Mouse (Mus musculus) adrenal gland, adult 18-20 months (tissue): ENCODE results near the gene Timm50. TPM values are rescaled to one million over a fixed set of nuclear protein-coding genes. Genes with fewer than 3 reads are reported as not detected.

Experiments used
- DNase-seq, 2 experiments: peaks; one replicate each; pipeline ENCODE4 v3.0.0; 2021 to 2022; ENCODE audit warnings: low spot score in 2 of 2
- total RNA-seq, 2 experiments: library from RNA; stranded (reverse); gene quantifications; 1 replicate in 1 of 2; 2 replicates in 1 of 2; pipeline ENCODE4 v1.2.3; 2021

The Timm50 gene
- total RNA-seq, 2 experiments from 2014 or later = 72.4 to 98.0 TPM

GRCm38 (mm10) chr7:28328260-28328659 is 16.4 kb upstream of the Timm50 start:
- no peak for DNase-seq

DNA sequence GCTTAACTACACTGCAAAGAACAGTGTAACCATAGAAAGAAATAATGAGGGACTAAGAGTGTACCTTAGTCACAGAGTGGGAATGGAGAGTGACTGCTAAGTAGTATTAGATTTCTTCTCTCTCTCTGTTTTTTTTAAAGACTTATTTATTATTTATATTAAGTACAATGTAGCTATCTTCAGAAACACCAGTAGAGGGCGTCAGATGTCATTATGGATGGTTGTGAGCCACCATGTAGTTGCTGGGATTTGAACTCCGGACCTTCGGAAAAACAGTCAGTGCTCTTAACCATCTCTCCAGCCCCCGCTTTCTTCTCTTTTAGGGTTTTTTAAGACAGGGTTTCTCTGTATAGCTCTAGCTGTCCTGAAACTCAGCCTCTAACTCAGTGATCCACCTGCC is 14.6 kb upstream of the Timm50 start:
- DNase-seq = no peak

GRCm38 (mm10) chr7:28325293-28325692 is 13.4 kb upstream of the Timm50 start:
- DNase-seq = no peak

GRCm38 (mm10) chr7:28321974-28322720 is 10.3 kb upstream of the Timm50 start:
- no peak for DNase-seq

- no peak for DNase-seq
These were observed 6.8 kb upstream of the Timm50 start for GRCm38 (mm10) chr7:28318714-28319113.

GRCm38 (mm10) chr7:28318036-28318435 is 6.2 kb upstream of the Timm50 start:
- DNase-seq = no peak

DNA sequence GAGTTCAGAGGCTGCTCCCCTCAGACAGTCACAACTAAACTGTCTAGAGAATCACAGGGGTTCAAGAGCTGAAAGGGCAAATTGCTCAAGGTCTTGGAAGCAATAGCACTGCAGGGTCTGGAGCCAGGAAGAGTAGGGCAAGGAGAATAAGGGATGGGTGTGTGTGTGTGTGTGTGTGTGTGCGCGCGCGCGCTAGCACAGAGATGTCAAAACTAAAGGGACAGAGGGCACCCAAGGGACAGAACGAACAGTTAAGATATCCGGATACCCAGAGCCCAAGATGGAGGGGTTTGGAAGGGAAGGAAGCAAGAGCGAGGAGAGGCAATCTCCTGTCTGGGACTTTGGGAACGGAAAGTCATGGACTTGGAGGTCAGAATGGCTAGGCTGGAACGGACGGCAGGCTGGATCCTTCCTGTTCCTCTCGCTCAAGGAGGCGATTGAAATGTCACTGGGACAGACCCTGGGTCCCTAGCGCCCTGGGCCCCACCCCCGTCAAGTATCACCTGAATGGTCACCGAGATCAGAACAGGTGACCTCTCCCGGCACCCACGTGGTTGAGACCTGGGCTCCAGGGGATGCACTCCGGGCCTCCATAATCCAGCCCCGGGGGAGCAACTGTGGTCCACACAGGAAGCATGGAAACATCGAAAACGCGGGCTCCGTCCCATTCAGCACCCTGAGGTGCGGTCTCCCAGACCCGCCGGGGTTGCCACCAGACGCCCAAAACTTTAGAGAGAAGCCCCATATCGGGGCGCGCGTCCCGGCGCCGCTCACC is 534 bp downstream of the Timm50 start:
- no peak for DNase-seq

- no peak for DNase-seq
These were observed 2.1 kb downstream of the Timm50 start for GRCm38 (mm10) chr7:28309737-28310136.

DNA sequence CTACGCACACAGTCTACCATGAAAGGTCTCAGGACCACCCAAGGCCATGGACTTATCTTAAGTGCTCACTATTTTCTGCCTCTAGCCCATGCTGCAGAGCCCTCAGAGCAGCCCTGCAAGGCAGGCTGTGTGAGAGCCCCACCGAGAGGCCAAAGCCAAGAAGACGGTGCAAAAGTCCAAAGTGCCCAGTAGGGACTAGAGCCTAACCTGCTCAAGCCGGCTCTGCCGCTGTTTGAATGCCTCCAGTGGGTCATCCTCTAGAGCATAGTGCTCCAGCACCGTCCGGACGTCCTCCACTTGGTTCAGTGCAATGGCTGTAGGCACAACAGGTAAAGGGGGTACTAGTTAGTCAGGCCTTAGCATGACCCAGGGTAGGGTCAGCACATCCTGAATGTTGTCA is 5.7 kb downstream of the Timm50 start:
- DNase-seq = no peak

DNA sequence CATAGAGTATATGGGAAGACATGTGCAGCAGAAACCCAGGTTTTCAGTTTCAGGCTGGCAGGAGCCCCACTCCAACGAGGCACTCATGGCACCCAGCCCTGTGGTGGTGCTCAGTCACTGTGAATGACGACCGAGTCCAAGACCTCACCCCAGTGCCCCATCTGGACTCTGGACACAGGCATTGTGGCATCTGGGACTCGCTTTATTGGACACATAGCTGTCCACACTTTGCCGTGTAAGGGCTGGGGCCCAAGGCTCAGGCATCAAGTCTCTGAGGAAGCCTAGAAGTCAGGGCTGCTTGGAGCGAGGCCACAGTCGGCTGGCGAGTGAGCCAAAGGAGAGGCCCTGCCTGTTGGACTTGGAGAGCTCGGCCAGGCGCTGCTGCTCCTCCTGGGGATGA is 6.2 kb downstream of the Timm50 start:
- DNase-seq = no peak

GRCm38 (mm10) chr7:28301616-28302433 is 10.0 kb downstream of the Timm50 start, which contains the start of gene Dll3:
Gene Dll3, minus strand, starts transcription at chr7:28302238.
- DNase-seq = peak in 1 of 2 experiments; percentile 45

GRCm38 (mm10) chr7:28298837-28299625 is 12.8 kb downstream of the Timm50 start:
- no peak for DNase-seq

- peak; percentile 49 to 57 for DNase-seq
These were observed 17.4 kb downstream of the Timm50 start for GRCm38 (mm10) chr7:28294481-28294880.

DNA sequence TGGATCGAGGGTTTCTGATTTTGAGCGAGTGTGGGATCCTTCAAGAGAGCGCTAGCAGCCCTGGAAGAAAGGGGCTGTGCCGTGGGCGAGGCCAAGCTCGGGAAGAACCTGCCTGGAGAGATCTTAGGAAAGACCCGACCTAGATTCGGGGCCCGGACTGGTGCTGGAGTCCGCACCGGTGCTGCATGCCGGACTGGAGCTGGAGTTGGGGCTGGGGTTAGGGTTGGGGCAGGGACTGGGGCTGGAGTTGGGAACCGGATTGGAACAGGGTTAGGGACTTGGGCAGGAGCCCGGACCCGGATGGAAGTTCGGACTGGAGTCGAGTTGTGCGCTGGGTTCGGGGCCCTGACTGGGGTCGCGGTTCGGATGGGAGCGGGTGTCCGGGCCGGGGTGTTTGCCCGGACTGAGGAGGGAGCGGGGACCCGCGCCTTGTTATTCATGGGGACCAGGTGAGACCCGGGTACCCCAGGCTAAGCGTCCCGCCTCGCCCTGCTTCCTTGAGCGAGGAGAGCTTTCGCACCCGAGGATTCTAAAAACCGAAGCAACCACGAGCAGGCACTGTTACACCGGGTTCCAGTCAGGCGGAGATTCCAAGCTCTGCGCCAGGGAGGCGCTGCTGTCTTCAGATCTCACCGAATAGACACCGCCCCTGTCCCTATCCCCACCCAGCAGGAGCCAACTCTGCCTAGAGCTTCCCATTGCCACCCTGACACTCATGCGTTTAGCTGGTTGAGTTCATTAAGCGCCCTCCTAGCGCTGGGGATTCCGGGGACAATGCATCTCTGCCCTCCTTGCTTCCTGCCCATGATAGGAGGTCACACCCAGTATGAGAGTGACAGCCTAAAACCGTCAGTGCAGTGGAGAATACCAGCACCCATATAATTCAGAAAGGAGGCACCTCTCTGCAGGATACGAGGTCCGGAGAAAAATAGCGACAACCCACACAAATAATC is 21.0 kb downstream of the Timm50 start, which contains the start of gene Selenov:
Gene Selenov (minus strand): TSS at position 549 of the 953 bp plus-strand sequence.
- DNase-seq = no peak

DNA sequence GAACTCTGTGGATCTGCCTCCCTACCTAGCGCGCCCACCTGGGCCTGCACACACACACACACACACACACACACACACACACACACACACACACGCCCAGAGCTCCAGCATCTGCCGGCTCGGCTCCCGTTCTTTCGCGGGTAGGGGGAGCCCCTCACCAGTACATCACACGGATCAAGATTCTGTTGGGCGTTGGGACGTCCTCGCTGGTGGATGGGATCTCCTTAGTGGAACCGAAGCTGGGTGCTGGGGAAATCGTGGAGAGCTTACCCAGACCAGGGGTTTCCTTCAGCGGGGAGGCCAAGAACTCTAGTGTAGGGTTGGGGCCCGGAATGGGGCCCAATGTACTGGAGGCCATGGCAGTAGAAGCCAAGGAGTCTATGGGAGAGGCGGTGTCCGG is 21.7 kb downstream of the Timm50 start:
- no peak for DNase-seq

- DNase-seq = no peak
These were observed 31.2 kb downstream of the Timm50 start for GRCm38 (mm10) chr7:28280630-28281029.

DNA sequence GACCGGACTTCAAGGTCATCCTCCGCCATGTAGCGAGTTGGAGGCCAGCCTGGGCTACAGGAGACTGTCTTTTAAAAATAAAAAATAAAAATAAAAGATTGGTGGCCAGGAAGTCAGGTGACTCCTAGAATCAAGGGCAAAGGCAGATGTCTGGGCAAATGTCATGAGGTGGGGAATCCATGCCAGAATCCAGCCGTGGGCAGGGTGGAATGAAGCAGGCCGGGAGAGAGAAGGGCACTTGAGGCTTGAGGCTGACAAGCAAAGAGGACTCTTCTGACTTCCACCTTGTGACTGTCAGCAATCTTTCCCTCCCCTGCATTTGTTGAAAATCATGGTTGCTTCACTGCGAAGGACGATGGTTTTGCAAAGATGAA is 33.6 kb downstream of the Timm50 start:
- DNase-seq = no peak

GRCm38 (mm10) chr7:28277615-28278278 is 34.1 kb downstream of the Timm50 start, which contains the start of gene Eid2b:
Gene Eid2b, plus strand, starts transcription at chr7:28277739.
- peak; percentile 99 for DNase-seq

- DNase-seq = no peak
These were observed 34.6 kb downstream of the Timm50 start for GRCm38 (mm10) chr7:28277237-28277614.
